Mouse (Mus musculus) stomach, embryonic 14.5 days (tissue): Measurements from ENCODE around the gene Zfp619. TPM values are rescaled to one million over a fixed set of nuclear protein-coding genes. Genes with fewer than 3 reads are reported as not detected.
A peak's percentile ranks its signal among the peaks of the same experiment; 100 is the strongest.
"Not testable (repeated sequence)": the region's sequence is repeated elsewhere in the genome, so short reads cannot be mapped to it uniquely, and the experiment has no call there.

Experiments
- ATAC-seq: fragments of 200-750 bp; cut with Nextera tagmentation; 2 replicates; pipeline ENCODE4 v1.8.0; 2017; ENCODE audit warnings: low read depth, moderate TSS enrichment; ENCODE audit not compliant: insufficient number of reproducible peaks, insufficient read depth, low FRiP score
- H3K27ac ChIP-seq: fragments of 300-500 bp; sonication (generic); 2 replicates; pipeline ENCODE4 v1.5.1; 2014; ENCODE audit warnings: mild to moderate bottlenecking, low read length, moderate library complexity, mixed read lengths
- H3K27me3 ChIP-seq: fragments of 300-500 bp; sonication (generic); 2 replicates; pipeline ENCODE4 v1.6.1; 2014; ENCODE audit warnings: low read length, control low read depth, mixed read lengths; ENCODE audit not compliant: control insufficient read depth, insufficient read depth
- H3K36me3 ChIP-seq: fragments of 300-500 bp; sonication (generic); 2 replicates; pipeline ENCODE4 v1.6.1; 2014; ENCODE audit warnings: mild to moderate bottlenecking, control low read depth, low read length, moderate library complexity, mixed read lengths; ENCODE audit not compliant: control insufficient read depth, insufficient read depth
- H3K4me1 ChIP-seq: fragments of 300-500 bp; sonication (generic); 2 replicates; pipeline ENCODE4 v1.6.1; 2014; ENCODE audit warnings: low read length, control low read depth, mixed read lengths; ENCODE audit not compliant: control insufficient read depth, insufficient read depth
- H3K4me2 ChIP-seq: fragments of 300-500 bp; sonication (generic); replicated peaks from 2 replicates; pipeline ENCODE4 v1.6.1; 2014; ENCODE audit warnings: low read depth, low read length, control low read depth
- H3K4me3 ChIP-seq: fragments of 300-500 bp; sonication (generic); 2 replicates; pipeline ENCODE4 v1.5.1; 2014; ENCODE audit warnings: low read depth, low read length, control low read depth
- H3K9ac ChIP-seq: fragments of 300-500 bp; sonication (generic); replicated peaks from 2 replicates; pipeline ENCODE4 v1.6.1; 2014; ENCODE audit warnings: low read depth, mild to moderate bottlenecking, control low read depth, low read length, moderate library complexity, mixed read lengths
- H3K9me3 ChIP-seq: fragments of 300-500 bp; sonication (generic); 2 replicates; pipeline ENCODE4 v1.6.1; 2016; ENCODE audit warnings: low read depth, low read length, control low read depth; ENCODE audit not compliant: control insufficient read depth
- whole genome bisulfite sequencing: fragments of 180-500 bp; shearing (Covaris S2); extraction: QIAGEN DNeasy Blood & Tissue Kit; methylation state at CpG from one replicate; pipeline ENCODE4 v1.1.7; 2014; 5-methylcytosine and 5-hydroxymethylcytosine counted together
- polyA plus RNA-seq: library from polyadenylated mRNA; unstranded; fragments of >200 nt; fragmentation: Nextera tagmentation; extraction: Ambion mirVana; gene quantifications from 2 replicates; pipeline ENCODE4 v1.2.1, GENCODE M21; 2014

Gene Zfp619
- polyA plus RNA-seq, 1 experiment from 2014 or later: 3.1 TPM

GRCm38 (mm10) chr7:39580066-39580465, 62.5 kb downstream of the Zfp619 start:
- 80% methylated on average over 2 of the region's 2 CpGs for WGBS
- ATAC-seq: no peak
- H3K9ac ChIP-seq: no peak overlapping the region
- no peak overlapping the region for H3K27ac ChIP-seq
- no peaks in the 10 kb centered on the region for H3K9me3 ChIP-seq
- no peaks in the 10 kb centered on the region for H3K4me1 ChIP-seq
- H3K27me3 ChIP-seq: no peaks in the 10 kb centered on the region
- H3K4me2 ChIP-seq: no peak overlapping the region
- H3K36me3 ChIP-seq: no peaks in the 10 kb centered on the region; the same call in 1 of the 2 replicates
- no peak overlapping the region for H3K4me3 ChIP-seq

- Histone ChIP-seq H3K4me3 (no peak overlapping the region), H3K36me3 (no peaks in the 10 kb centered on the region), H3K9me3 (no peaks in the 10 kb centered on the region), H3K27me3 (no peaks in the 10 kb centered on the region), H3K4me1 (no peaks in the 10 kb centered on the region), H3K9ac (no peak overlapping the region), H3K27ac (no peak overlapping the region), H3K4me2 (no peak overlapping the region)
- 91% methylated on average over 2 of the region's 2 CpGs for WGBS
- no peak for ATAC-seq
Measured at GRCm38 (mm10) chr7:39580601-39581000, 63.0 kb downstream of the Zfp619 start.

DNA sequence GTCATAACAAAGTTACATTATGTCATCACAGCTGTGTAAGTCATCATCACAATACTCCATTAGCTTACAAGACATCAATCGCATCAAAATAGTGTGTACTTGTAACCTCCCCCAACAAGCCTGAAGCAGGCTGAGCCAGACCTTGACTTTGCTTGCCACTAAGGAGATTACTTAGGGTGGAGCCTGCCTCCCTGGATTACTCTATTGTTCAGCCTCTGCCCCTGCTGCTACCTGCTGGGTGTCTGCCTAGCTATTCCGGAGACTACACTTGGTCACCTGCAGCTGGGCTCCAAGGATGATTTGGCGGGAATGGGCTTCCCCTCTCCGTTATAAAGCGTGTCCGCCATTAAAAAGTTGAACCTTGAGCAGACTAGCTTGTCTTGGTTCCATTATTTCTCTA, 69.3 kb downstream of the Zfp619 start:
- H3K27me3 ChIP-seq, H3K4me2 ChIP-seq, ATAC-seq, H3K4me3 ChIP-seq, H3K9me3 ChIP-seq, H3K36me3 ChIP-seq, H3K27ac ChIP-seq, H3K9ac ChIP-seq, H3K4me1 ChIP-seq: not testable (repeated sequence)
- WGBS: 69% methylated on average over 6 of the region's 6 CpGs

DNA sequence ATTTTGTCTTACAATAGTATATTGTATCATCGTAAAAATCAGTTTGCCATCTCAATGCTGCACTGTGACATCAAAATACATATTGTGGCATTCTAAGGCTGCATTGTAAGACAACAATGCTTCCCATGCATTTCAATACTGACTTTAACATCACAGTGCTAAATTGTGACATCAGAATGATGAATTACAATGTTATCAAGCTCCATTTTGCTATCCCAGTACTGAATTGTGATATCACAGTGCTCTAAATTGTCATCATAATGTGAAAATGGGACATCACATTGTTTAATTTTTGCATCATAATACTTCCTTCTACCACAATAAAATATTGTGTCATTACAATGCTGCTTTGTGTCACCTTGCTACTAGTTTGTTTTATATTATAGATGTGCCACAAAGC, 70.5 kb downstream of the Zfp619 start:
- H3K9ac ChIP-seq: no peak overlapping the region
- H3K4me2 ChIP-seq: peak overlapping the region; percentile 51
- WGBS: 88% methylated on average over 1 of the region's 1 CpGs
- no peaks in the 10 kb centered on the region for H3K9me3 ChIP-seq
- peak overlapping the region; percentile 35; the same call in 1 of the 2 replicates for H3K4me3 ChIP-seq
- no peaks in the 10 kb centered on the region for H3K36me3 ChIP-seq
- H3K27me3 ChIP-seq: no peaks in the 10 kb centered on the region
- ATAC-seq: peak; percentile 11; the same call in 1 of the 2 replicates
- no peak overlapping the region for H3K27ac ChIP-seq
- H3K4me1 ChIP-seq: no peaks in the 10 kb centered on the region

- 0% methylated on average over 42 of the region's 62 CpGs for WGBS
- peak overlapping the region; percentile 35 for H3K4me3 ChIP-seq
- H3K36me3 ChIP-seq, H3K4me1 ChIP-seq, H3K27ac ChIP-seq, H3K9me3 ChIP-seq, H3K27me3 ChIP-seq: not testable (repeated sequence)
- peak; percentile 85 for ATAC-seq
- H3K4me2 ChIP-seq: peak overlapping the region; percentile 51
- H3K9ac ChIP-seq: peak overlapping the region; percentile 28; the same call in 1 of the 2 replicates
Measured at GRCm38 (mm10) chr7:39588471-39589041, 71.0 kb downstream of the Zfp619 start.

- not testable (repeated sequence) for H3K9me3 ChIP-seq, H3K36me3 ChIP-seq, H3K4me1 ChIP-seq, H3K27ac ChIP-seq, H3K27me3 ChIP-seq, ATAC-seq
- WGBS: 38% methylated on average over 7 of the region's 7 CpGs
- Histone ChIP-seq H3K9ac (peak overlapping the region; percentile 28; the same call in 1 of the 2 replicates), H3K4me3 (peak overlapping the region; percentile 35), H3K4me2 (peak overlapping the region; percentile 51)
Measured at GRCm38 (mm10) chr7:39589044-39589443, 71.5 kb downstream of the Zfp619 start.

Other genes starting within 250 kb of the Zfp619 start
- gene Gm5114, start 104.6 kb upstream of the Zfp619 start, polyA plus RNA-seq: not detected in 2 replicates